Mouse (Mus musculus) cerebellum, adult 9-10 months (tissue): ENCODE measurements at regions not wholly inside any gene's neighbourhood (a gene's known extent, or its start where the extent isn't known, plus 50 kb on each side); places are given as distances from the start of the nearest gene placed in this dataset.

Experiments
- DNase-seq: peaks from one replicate; pipeline ENCODE4 v3.0.0; 2022

- DNase-seq, result no peak
These were observed 217.4 kb downstream of the Speer2 start for GRCm38 (mm10) chr16:69646156-69646555.

DNA sequence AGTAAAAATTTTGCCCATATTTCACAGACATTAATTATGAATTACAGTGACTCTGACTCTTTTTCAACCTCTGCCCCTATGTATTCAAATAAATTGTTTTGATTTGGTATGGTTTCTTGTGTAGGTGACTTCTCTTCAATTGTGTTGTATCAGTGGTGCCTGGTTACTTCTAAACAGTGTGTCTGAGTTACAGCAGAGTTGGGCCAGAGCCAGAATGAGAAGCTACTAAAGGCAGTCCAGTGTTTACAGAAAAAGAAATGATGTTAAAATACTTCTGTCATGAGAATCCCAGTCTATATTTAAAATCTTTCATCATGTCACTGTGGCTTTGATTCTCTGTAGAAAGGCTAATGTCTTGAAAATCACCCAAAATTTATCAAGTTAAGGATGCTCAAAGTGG is 255.8 kb downstream of the Speer2 start:
- no peak for DNase-seq

- DNase-seq, result no peak
These were observed 262.6 kb downstream of the Speer2 start for GRCm38 (mm10) chr16:69600978-69601377.

DNA sequence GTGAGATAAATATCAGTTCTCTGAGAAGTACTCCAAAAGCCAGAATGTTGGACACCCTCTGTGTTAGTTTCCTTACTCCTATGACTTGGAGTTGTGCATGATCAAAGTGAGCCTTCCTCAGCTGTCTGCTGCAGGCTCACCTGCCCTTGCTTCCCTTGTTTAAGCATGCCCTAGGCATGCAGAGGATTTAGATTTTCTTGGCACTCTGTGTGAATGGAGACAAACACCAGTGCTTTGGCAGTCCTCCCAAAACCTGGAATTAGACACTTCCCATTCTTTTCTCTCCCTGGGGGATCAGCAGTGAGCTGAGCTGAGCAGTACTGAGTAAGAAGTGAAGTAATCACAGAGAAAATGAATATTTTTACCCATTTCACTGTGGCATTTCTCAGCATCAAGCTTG is 286.3 kb downstream of the Speer2 start:
- peak; percentile 0 for DNase-seq

DNA sequence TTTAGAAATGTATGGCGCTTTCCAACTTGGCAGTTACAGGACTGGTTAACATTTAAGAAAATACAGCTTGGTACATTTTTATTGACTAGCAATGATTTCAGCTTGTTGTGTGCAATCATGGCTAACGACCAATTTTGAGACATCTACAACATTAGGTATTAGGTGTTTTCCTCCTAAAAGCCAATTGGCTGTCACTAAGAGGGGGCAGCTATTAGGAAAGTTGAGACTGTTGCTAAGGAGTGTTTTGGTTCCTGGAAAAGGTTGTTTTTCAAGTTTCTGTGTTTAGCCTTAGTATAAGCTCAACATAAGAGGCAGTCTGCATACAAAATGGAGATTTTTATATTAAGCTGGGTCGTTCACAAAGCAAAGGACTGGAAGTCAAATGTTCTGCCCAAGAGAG is 295.4 kb downstream of the Speer2 start:
- DNase-seq, result no peak

DNA sequence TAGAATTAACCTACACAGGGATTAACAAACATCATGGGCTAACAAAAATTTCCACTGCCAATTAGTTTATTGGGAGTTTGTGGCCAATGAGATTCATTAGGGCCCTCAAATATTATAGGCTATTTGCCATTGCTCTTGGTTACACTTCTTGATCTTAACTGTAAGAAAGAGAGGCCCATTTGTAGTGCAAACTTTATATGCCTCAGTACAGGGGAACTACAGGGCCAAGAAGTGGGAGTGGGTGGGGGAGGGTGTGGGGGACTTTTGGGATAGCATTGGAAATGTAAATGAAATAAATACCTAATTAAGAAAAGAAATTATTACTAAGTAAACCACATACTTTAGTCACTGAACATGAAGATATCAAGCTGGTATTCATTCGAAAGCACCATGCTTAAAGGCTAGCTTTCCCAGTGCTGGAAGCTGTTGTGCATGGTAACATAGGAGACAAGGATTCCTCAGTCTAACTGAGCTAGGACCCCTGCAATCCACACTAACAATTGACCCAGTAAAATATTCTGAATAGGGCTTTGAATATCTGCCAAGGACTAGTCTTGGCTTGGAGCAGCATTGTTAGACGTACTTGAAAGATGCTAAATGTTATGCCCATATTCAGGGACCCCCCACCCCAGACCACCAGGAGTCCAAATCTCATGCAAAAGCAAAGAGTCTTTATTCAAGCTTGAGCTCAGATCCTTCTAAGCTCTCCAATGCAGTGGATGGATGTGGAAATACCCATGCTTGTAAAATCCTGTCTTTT is 295.9 kb downstream of the Speer2 start:
- no peak for DNase-seq
